Mouse (Mus musculus): ENCODE data around the gene Man2b1.

GRCm38 (mm10) chr8:85057367-85057766 is 25.7 kb upstream of the Man2b1 start:
- TF ChIP-seq CTCF (conservative IDR thresholded peaks at IDR 0.05 in 1 of 2, IDR thresholded peaks at IDR 0.05 in 1 of 2; ENCODE audit: low read depth in 2 of 2, low read length in 2 of 2) = no peak
- no peak for TF ChIP-seq KAT2A (IDR thresholded peaks at IDR 0.05; ENCODE audit: insufficient replicate concordance, low read length)
- TF ChIP-seq EP300 (IDR thresholded peaks at IDR 0.05; ENCODE audit: low read length) = no peak
- TF ChIP-seq ZC3H11A (IDR thresholded peaks at IDR 0.05; ENCODE audit: low read depth, low read length) = no peak
- no peak for TF ChIP-seq POLR2A (IDR thresholded peaks at IDR 0.05; ENCODE audit: low read depth, low read length)
- TF ChIP-seq SMC3 (IDR thresholded peaks at IDR 0.05; ENCODE audit: low read depth, low read length) = no peak
- no peak for TF ChIP-seq MYC (IDR thresholded peaks at IDR 0.05; ENCODE audit: low read depth, low read length)
